Mouse (Mus musculus) liver, adult 2 months (tissue): ENCODE measurements around the gene Psma7.

ENCODE experiments used
- CTCF ChIP-seq: fragments of 200-500 bp; IDR thresholded peaks from 2 replicates; pipeline ENCODE4 v1.5.1; 2011; ENCODE audit warnings: low read depth, low read length, control low read depth
- POLR2A ChIP-seq: fragments of 200-500 bp; IDR thresholded peaks from 2 replicates; pipeline ENCODE4 v1.6.1; 2011; ENCODE audit warnings: low read length, control low read depth; ENCODE audit not compliant: insufficient read depth; ENCODE audit errors: extremely low read depth

DNA sequence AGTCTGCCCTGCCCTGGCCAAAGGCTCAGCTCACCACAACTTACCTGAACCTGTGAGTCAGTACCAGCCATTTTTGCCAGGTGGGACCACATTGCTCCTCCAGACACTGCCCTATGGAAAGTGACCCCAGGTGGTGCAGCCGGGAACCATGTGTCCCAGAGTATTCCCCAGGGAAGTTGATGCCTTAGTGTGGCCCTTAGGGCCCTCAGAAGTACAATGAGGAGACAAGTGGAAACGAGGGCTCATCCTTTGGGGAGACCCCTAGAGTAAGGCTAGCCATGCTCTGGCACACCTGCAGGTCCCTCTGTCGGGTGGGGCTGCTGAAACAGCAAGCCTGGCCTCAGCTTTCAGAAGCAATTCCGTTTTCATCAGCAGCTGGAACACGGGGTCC, 44.4 kb upstream of the Psma7 start:
- TF ChIP-seq CTCF: no peak
- no peak for TF ChIP-seq POLR2A
